Mouse (Mus musculus): ENCODE measurements at regions not wholly inside any gene's neighbourhood (a gene's known extent, or its start where the extent isn't known, plus 50 kb on each side); places are given as distances from the start of the nearest gene placed in this dataset.
A peak's percentile ranks its signal among the peaks of the same experiment; 100 is the strongest.
"Not testable (repeated sequence)": the region's sequence is repeated elsewhere in the genome, so short reads cannot be mapped to it uniquely, and the experiment has no call there.

DNA sequence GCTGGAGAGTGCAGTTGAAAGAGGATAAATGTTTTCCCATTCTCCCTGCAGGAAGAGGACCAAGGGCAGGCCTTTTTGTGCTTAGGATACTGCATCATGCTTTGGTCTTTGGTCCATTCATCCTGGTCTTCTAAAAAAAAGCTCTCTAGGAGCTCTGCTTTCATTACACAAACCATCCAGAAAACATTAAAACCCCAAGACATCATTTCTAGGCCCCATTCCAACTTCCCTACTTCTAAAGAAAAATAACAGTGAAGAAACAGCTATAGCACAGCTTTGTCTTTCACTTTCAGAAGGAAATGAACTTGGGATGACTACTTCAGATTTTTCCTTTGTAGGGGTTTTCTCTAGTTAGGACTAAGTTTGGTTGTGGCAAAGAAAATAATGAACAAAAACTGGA lies 185.1 kb upstream of the Tmc3 start:
- Histone ChIP-seq H3K9me3 (no peaks in the 10 kb centered on the region), H3K9ac (replicated peaks) (no peak overlapping the region), H3K27ac (replicated peaks) (no peak overlapping the region), H3K4me2 (replicated peaks) (no peak overlapping the region), H3K4me1 (no peaks in the 10 kb centered on the region; the same call in 1 of the 2 replicates), H3K36me3 (no peaks in the 10 kb centered on the region), H3K4me3 (no peak overlapping the region), H3K27me3 (no peaks in the 10 kb centered on the region)
- no peak for ATAC-seq (ENCODE audit: low FRiP score, low read depth)

- Histone ChIP-seq H3K27ac (replicated peaks) (no peak overlapping the region), H3K4me3 (no peak overlapping the region), H3K4me1 (no peaks in the 10 kb centered on the region; the same call in 1 of the 2 replicates), H3K27me3 (no peaks in the 10 kb centered on the region), H3K9ac (replicated peaks) (no peak overlapping the region), H3K9me3 (no peaks in the 10 kb centered on the region), H3K36me3 (no peaks in the 10 kb centered on the region), H3K4me2 (replicated peaks) (no peak overlapping the region)
- WGBS = 87% methylated on average over 5 of the region's 5 CpGs
- no peak for ATAC-seq (ENCODE audit: low FRiP score, low read depth)
Observed at GRCm38 (mm10) chr7:83401001-83401400, 183.7 kb upstream of the Tmc3 start.

DNA sequence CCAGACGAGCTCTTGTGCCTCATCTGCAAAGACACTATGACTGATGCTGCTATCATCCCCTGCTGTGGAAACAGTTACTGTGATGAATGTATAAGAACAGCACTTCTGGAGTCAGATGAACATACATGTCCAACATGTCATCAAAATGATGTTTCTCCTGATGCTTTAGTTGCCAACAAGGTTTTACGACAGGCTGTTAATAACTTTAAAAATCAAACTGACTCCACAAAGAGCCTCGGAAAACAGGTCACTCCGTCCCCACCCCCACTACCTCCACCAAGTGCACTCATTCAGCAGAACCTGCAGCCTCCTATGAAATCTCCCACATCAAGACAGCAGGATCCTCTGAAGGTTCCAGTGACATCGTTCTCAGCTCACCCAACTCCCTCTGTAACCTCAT lies 172.0 kb upstream of the Tmc3 start:
- H3K9ac ChIP-seq (replicated peaks); H3K4me2 ChIP-seq (replicated peaks); H3K9me3 ChIP-seq; H3K4me3 ChIP-seq; H3K4me1 ChIP-seq; H3K36me3 ChIP-seq; ATAC-seq (ENCODE audit: low FRiP score, low read depth); H3K27ac ChIP-seq (replicated peaks); H3K27me3 ChIP-seq: not testable (repeated sequence)
- 87% methylated on average over 5 of the region's 5 CpGs for WGBS

DNA sequence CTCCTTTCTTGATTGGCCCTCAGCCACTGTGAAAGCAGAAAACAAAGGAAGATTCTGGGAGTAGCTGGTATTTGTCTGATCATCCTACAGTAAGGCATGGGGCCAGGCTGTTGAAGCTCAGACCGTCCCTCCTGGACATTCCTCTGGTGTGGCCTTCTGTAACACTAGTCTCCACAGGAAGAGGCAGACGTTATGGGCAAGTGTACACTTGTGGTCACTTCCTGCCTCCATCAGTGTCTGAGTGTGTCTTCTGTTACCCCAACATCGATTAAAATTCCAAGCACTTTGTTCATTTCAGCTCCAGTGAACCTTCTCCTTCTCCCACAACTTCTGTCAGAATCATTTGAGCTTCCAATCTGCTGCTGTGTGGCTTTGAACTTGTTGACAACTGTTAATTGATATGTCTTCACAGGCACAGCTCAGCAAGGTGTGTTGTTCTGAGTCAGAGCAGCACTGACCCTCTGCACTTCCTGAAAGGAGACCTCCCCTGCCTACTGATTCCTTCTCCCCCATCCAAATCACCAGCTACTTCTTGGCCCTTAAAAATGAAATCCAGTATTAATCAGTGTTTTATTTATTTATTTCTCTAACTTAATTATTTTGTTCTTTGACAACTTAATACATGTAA lies 154.7 kb upstream of the Tmc3 start:
- Histone ChIP-seq H3K4me1 (peaks cover 9% of the 10 kb centered on the region), H3K4me3 (no peak overlapping the region), H3K36me3 (no peaks in the 10 kb centered on the region), H3K27me3 (no peaks in the 10 kb centered on the region), H3K9me3 (no peaks in the 10 kb centered on the region), H3K9ac (replicated peaks) (no peak overlapping the region), H3K27ac (replicated peaks) (no peak overlapping the region), H3K4me2 (replicated peaks) (no peak overlapping the region)
- 76% methylated on average over 3 of the region's 3 CpGs for WGBS
- ATAC-seq (ENCODE audit: low FRiP score, low read depth) = no peak

GRCm38 (mm10) chr7:83431094-83431493 lies 153.6 kb upstream of the Tmc3 start:
- no peak overlapping the region for H3K9ac ChIP-seq (replicated peaks)
- no peak overlapping the region for H3K27ac ChIP-seq (replicated peaks)
- H3K27me3 ChIP-seq = no peaks in the 10 kb centered on the region
- no peaks in the 10 kb centered on the region for H3K9me3 ChIP-seq
- no peak overlapping the region for H3K4me2 ChIP-seq (replicated peaks)
- peaks cover 11% of the 10 kb centered on the region for H3K4me1 ChIP-seq
- ATAC-seq (ENCODE audit: low FRiP score, low read depth) = no peak
- no peak overlapping the region for H3K4me3 ChIP-seq
- no peaks in the 10 kb centered on the region for H3K36me3 ChIP-seq
- WGBS = 73% methylated on average over 2 of the region's 2 CpGs

GRCm38 (mm10) chr7:83432843-83433242 lies 151.9 kb upstream of the Tmc3 start:
- Histone ChIP-seq H3K9me3 (no peaks in the 10 kb centered on the region), H3K4me2 (replicated peaks) (no peak overlapping the region), H3K27ac (replicated peaks) (no peak overlapping the region), H3K36me3 (no peaks in the 10 kb centered on the region), H3K4me1 (peaks cover 11% of the 10 kb centered on the region), H3K27me3 (no peaks in the 10 kb centered on the region), H3K9ac (replicated peaks) (no peak overlapping the region), H3K4me3 (no peak overlapping the region)
- ATAC-seq (ENCODE audit: low FRiP score, low read depth) = no peak
- 84% methylated on average over 1 of the region's 1 CpGs for WGBS

DNA sequence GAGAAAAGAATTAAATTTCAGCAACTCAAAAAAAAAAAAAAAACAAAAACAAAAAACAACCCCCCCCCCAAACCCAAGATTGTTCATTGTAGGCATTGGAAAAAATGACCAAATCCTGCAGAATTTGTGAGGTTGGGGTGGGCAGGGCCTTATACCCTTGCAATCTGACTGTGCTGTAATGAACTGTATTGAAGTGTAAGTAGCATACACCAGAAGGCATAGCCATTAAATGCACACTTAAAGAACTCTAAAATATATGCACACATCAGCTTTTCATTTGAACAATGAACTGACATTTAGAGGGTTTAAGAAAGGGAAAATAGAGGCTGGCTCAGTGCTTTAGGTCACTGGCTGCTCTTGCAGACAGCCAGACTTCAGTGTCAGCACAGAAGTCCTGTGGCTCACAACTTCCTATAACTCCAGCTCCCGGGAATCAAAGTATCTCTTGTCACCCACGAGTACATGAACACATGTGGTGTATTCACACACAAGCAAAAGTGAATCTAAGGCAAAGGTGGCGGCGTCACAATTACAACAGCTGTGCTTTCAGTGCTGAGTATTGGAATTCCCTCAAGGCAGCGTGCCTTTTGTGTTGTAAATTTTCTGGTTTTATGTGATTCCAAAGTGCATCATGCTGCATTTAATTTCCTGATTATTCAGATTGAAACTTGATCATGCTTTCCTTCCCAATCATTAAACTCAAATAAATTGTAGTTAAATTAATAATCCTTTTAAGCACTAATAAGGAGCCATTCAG lies 150.6 kb upstream of the Tmc3 start:
- peak; percentile 27; the same call in 1 of the 2 replicates for ATAC-seq (ENCODE audit: low FRiP score, low read depth)
- 19% methylated on average over 5 of the region's 5 CpGs for WGBS
- Histone ChIP-seq H3K27ac (replicated peaks) (no peak overlapping the region), H3K27me3 (no peaks in the 10 kb centered on the region), H3K9ac (replicated peaks) (no peak overlapping the region), H3K4me3 (no peak overlapping the region), H3K9me3 (no peaks in the 10 kb centered on the region), H3K4me2 (replicated peaks) (no peak overlapping the region), H3K36me3 (no peaks in the 10 kb centered on the region), H3K4me1 (peaks cover 11% of the 10 kb centered on the region)

- H3K9me3 ChIP-seq = no peaks in the 10 kb centered on the region
- no peak overlapping the region for H3K9ac ChIP-seq (replicated peaks)
- H3K4me1 ChIP-seq = peaks cover 14% of the 10 kb centered on the region
- no peak overlapping the region for H3K4me2 ChIP-seq (replicated peaks)
- WGBS = 61% methylated on average over 7 of the region's 7 CpGs
- H3K27ac ChIP-seq (replicated peaks) = no peak overlapping the region
- ATAC-seq (ENCODE audit: low FRiP score, low read depth) = no peak
- no peaks in the 10 kb centered on the region for H3K27me3 ChIP-seq
- no peak overlapping the region for H3K4me3 ChIP-seq
- H3K36me3 ChIP-seq = no peaks in the 10 kb centered on the region
Observed at GRCm38 (mm10) chr7:83438538-83439393, 146.0 kb upstream of the Tmc3 start.

DNA sequence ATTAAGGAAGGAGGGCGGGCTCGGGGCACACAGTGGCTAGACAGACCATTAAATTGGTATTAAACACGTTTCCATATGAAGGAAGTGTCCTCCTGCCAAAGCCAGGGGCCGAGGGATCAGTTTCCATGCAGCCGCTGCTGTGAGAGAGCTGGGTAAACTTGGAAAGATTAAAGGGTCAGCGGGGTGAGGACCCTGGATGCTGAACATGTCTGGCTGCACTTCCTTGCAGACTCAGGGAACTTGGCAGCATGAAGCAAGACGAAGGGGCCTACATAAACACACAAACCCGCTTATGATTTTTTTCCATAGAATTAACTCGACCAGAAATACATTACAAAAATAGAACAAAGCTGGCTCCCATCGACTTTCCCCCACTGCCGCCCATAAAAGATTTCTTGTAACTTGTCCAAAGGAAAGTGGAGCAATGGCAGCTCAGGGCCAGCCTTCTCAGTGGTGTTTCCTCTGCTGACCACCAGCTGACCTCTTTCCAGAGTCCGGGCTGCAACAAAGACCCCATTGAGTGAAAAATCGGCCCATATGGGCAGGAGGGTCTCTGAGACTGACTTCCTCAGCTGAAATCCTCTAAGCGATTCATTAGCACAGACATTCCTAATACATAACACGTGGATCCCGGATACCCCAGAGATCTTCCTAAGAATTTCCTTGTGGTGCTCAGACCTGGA lies 141.0 kb upstream of the Tmc3 start:
- Histone ChIP-seq H3K36me3 (no peaks in the 10 kb centered on the region), H3K4me1 (peaks cover 13% of the 10 kb centered on the region), H3K9ac (replicated peaks) (no peak overlapping the region), H3K9me3 (no peaks in the 10 kb centered on the region), H3K4me3 (no peak overlapping the region), H3K27me3 (no peaks in the 10 kb centered on the region), H3K4me2 (replicated peaks) (no peak overlapping the region), H3K27ac (replicated peaks) (peak overlapping the region; percentile 46)
- 14% methylated on average over 16 of the region's 16 CpGs for WGBS
- 0 out of 2 replicates have a peak, but pooled peaks have one; percentile 30 for ATAC-seq (ENCODE audit: low FRiP score, low read depth)

DNA sequence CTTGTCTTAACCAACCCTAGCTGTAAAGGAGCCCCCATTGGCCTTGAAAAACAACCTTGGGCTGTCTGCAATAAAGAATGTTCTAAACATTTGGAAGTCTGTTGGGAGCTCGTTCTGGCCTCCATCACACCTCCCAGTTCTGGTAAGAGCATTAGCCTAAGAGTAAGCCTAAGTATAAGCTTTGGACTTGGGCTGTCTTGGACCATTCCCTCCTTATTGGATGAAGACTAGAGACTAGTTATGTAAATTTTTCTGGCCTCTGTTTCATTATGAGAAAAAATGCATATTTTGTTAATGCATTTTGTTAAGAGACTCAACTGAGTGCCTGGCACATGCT lies 140.5 kb upstream of the Tmc3 start:
- Histone ChIP-seq H3K9ac (replicated peaks) (no peak overlapping the region), H3K4me1 (peaks cover 13% of the 10 kb centered on the region), H3K27me3 (no peaks in the 10 kb centered on the region), H3K9me3 (no peaks in the 10 kb centered on the region), H3K36me3 (no peaks in the 10 kb centered on the region), H3K27ac (replicated peaks) (peak overlapping the region; percentile 46; the same call in 1 of the 2 replicates), H3K4me2 (replicated peaks) (no peak overlapping the region), H3K4me3 (no peak overlapping the region)
- 38% methylated on average over 1 of the region's 1 CpGs for WGBS
- 0 out of 2 replicates have a peak, but pooled peaks have one; percentile 16 for ATAC-seq (ENCODE audit: low FRiP score, low read depth)

GRCm38 (mm10) chr7:83445181-83445926 lies 139.4 kb upstream of the Tmc3 start:
- no peak overlapping the region for H3K27ac ChIP-seq (replicated peaks)
- WGBS = 48% methylated on average over 5 of the region's 5 CpGs
- ATAC-seq (ENCODE audit: low FRiP score, low read depth) = no peak

More at GRCm38 (mm10) chr7:83445181-83445926, 139.4 kb upstream of the Tmc3 start:
- Histone ChIP-seq H3K4me2 (replicated peaks) (no peak overlapping the region), H3K9ac (replicated peaks) (no peak overlapping the region), H3K27me3 (no peaks in the 10 kb centered on the region), H3K4me3 (no peak overlapping the region), H3K4me1 (peaks cover 13% of the 10 kb centered on the region), H3K36me3 (no peaks in the 10 kb centered on the region), H3K9me3 (no peaks in the 10 kb centered on the region)

All from midbrain, embryonic 12.5 days (tissue).